Mouse (Mus musculus): ENCODE data around the gene Tnfrsf19.

GRCm38 (mm10) chr14:60988228-60988627, 58.1 kb downstream of the Tnfrsf19 start:
- TF ChIP-seq POLR2A (IDR thresholded peaks at IDR 0.05; ENCODE audit: borderline replicate concordance, extremely low read depth, insufficient read depth, insufficient read length, poor library complexity, severe bottlenecking): no peak
- TF ChIP-seq CTCF (IDR thresholded peaks at IDR 0.05; ENCODE audit: borderline replicate concordance, extremely low read depth, insufficient read depth, insufficient read length): no peak
